Mouse (Mus musculus) cortical plate, adult 2 months (tissue): ENCODE results near the gene Fat4.

Experiments
- CTCF ChIP-seq: fragments of 200-500 bp; IDR thresholded peaks from 2 replicates; pipeline ENCODE4 v1.5.1; 2011; ENCODE audit warnings: mild to moderate bottlenecking, control low read depth, low read length; ENCODE audit not compliant: insufficient read depth; ENCODE audit errors: extremely low read depth
- POLR2A ChIP-seq: fragments of 200-500 bp; IDR thresholded peaks from 2 replicates; pipeline ENCODE4 v1.6.1; 2011; ENCODE audit warnings: mild to moderate bottlenecking, low read length, control low read depth; ENCODE audit not compliant: insufficient read depth; ENCODE audit errors: extremely low read depth

- TF ChIP-seq CTCF (peak; percentile 91), POLR2A (no peak)
Measured at GRCm38 (mm10) chr3:38884276-38884675, 2.5 kb upstream of the Fat4 start.
